Mouse (Mus musculus) olfactory bulb, adult 2 months (tissue): ENCODE results near the gene Galk1.

ENCODE experiments used
- CTCF ChIP-seq: fragments of 200-500 bp; IDR thresholded peaks from 2 replicates; pipeline ENCODE4 v1.5.1; 2012; ENCODE audit warnings: low read depth, mild to moderate bottlenecking, low read length, moderate library complexity; ENCODE audit not compliant: insufficient read depth
- POLR2A ChIP-seq: fragments of 200-500 bp; IDR thresholded peaks from 2 replicates; pipeline ENCODE4 v1.6.1; 2012; ENCODE audit warnings: mild to moderate bottlenecking, low read depth, low read length, moderate library complexity; ENCODE audit not compliant: insufficient read depth

DNA sequence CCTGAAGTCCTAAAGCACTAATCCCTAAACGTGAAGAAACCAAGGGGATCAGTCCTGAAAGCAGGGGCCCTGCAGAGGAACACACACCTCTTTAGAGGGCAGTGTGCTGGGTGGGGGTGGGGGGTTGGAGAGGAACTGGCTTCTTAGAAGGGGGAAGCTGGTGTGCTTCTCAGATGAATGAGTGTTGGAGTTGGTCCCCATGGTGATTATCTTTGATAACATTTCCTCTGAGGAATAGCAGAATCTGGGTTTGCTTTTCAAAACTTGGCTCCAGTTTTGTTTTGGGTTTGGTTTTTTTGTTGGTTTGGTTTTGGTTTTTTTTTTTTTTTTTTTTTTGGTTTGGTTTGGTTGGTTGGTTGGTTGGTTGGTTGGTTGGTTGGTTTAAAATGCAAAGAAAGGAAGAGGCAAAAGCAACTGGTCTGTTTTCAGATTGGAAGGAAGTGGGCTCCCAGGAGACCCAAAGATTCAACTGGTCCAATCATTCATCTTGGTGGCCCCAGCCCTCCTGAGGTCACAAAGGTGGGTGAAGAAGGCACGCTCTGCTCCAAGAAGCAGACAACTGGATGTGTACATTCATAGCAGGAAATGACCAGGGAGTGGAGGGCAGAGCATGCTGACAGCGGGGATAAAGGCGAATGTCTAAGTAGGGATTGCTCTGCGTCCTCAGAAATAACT, 43.7 kb downstream of the Galk1 start:
- TF ChIP-seq CTCF = no peak
- TF ChIP-seq POLR2A = no peak
